Mouse (Mus musculus): ENCODE results near the gene Tgfb2. TPM values are rescaled to one million over a fixed set of nuclear protein-coding genes. Genes with fewer than 3 reads are reported as not detected.
A peak's percentile ranks its signal among the peaks of the same experiment; 100 is the strongest.

Tgfb2 gene
- 11.8 and 14.7 TPM in 2 replicates for polyA plus RNA-seq (2014; fragmentation: Nextera tagmentation; extraction: Ambion mirVana)

DNA sequence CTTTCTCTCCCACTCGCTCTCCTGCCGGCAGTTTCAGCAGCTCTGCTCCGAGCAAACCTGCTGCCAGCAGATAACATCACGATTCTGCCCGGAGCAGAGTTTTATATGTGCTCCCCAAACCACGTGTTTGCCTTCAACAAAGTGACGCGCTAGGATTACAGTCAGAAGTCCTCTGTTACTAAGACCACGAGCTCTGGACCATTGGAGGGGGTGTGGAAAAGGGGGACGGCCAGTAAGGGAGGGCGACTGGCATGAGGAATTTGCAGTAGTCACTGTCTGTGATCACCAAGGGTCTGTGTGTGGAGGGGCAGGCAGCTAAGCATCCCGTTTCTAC lies at the start of gene Tgfb2:
Gene Tgfb2 (minus strand): TSS at position 75 of the 334 bp plus-strand sequence.
- H3K4me3 ChIP-seq (replicated peaks; ENCODE audit: low read depth, low read length) = peak within 1 kb of the TSS; percentile 61
- peak within 1 kb of the TSS; percentile 94 for H3K4me2 ChIP-seq (ENCODE audit: low read length)
- peak; percentile 36 for ATAC-seq (ENCODE audit: low FRiP score, low TSS enrichment)
- H3K9me3 ChIP-seq (ENCODE audit: control insufficient read depth, low read length) = no peaks in the 10 kb centered on the region
- DNase-seq = peak; percentile 66
- H3K9ac ChIP-seq (replicated peaks; ENCODE audit: low read length) = peak within 1 kb of the TSS; percentile 78
- H3K36me3 ChIP-seq (ENCODE audit: control insufficient read depth, insufficient read depth, low read length) = no peaks in the 10 kb centered on the region
- 1% methylated on average over 12 of the region's 12 CpGs for WGBS
- peaks cover 15% of the 10 kb centered on the region for H3K4me1 ChIP-seq (ENCODE audit: control insufficient read depth, insufficient read depth, low read length)
- H3K27ac ChIP-seq (replicated peaks; ENCODE audit: low read depth, low read length) = peak within 1 kb of the TSS; percentile 60
- peaks cover 21% of the 10 kb centered on the region; the same call in 1 of the 2 replicates for H3K27me3 ChIP-seq (ENCODE audit: control insufficient read depth, insufficient read depth, low read length)

DNA sequence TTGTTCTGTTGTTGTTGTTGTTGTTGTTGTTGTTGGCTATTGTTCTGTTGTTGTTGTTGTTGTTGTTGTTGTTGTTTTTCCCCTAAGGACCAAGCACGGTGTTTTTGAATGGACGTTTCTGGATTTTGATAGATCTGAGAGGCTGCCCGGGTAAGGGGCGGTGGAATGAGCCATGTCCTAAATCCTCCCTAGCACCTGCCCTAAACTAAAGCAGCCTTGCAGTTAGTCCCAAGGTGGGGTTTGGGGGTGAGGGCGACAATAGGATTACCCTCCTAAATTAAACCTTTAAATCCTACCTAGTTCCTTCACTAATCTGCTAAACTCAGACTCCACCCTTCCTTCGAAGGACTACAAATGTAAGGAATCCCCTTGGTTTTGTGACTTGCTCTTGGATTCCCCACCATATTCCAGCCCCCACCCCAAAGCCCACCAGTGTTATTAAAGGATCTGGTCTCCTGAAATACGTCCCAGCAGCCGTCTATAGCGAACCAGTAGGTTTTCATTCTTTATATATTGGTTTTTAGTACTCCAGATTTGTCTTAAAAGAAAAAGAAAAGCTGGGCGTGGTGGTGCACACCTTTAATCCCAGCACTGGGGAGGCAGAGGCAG lies 44.0 kb upstream of the Tgfb2 start:
- peak; percentile 75; the same call in 1 of the 2 replicates for ATAC-seq (ENCODE audit: low FRiP score, low TSS enrichment)
- no peaks in the 10 kb centered on the region for H3K27me3 ChIP-seq (ENCODE audit: control insufficient read depth, insufficient read depth, low read length)
- no peaks in the 10 kb centered on the region for H3K36me3 ChIP-seq (ENCODE audit: control insufficient read depth, insufficient read depth, low read length)
- H3K27ac ChIP-seq (replicated peaks; ENCODE audit: low read depth, low read length) = peak overlapping the region; percentile 75
- peak overlapping the region; percentile 54 for H3K4me3 ChIP-seq (replicated peaks; ENCODE audit: low read depth, low read length)
- WGBS = 36% methylated on average over 10 of the region's 10 CpGs
- H3K4me2 ChIP-seq (ENCODE audit: low read length) = peak overlapping the region; percentile 91
- H3K4me1 ChIP-seq (ENCODE audit: control insufficient read depth, insufficient read depth, low read length) = peaks cover 16% of the 10 kb centered on the region
- DNase-seq = no peak
- H3K9ac ChIP-seq (replicated peaks; ENCODE audit: low read length) = peak overlapping the region; percentile 66
- H3K9me3 ChIP-seq (ENCODE audit: control insufficient read depth, low read length) = no peaks in the 10 kb centered on the region

DNA sequence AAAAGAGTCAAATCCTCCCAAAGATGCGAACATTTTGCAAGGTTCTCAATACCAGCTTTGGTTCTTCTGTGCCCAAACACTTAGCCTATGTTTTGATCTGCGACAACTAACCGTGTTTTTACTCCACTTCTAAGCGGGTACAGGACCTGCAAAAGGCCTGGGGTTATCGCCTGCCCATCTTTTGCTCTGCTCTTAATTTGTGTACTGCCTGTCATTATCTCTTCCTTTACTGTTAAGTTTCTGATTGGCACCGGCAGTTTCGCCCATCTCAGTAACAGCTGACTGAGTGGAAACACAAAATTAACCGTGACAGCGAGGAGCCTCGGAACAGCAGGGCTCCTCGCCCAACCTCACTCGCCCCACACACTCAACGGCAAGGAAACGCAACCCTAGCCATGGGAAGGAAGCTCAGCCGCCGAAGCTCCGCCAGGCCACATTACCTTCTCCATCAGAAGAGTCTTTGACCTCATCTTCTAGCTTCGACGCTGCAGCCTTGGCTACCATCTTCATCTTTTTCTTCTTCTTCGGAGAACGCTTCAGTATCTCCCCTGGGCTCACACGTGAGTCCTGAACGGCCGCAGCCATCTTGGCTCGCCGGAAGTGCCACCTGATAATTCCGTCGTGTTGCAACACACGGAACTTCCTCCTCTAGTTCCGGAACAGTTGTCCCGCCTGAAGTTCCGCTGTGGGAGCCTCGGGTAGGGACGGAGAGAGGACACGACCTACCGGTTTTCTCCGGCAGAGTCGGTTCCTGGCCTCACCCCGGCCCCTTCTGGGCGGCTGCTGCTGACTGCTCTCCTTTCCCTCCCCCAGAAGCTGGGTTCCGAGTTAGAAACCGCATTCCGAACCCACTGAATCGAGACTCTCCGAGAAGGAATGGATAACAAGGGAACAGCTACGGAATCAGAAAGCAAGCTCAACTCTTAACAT lies 43.2 kb upstream of the Tgfb2 start, which contains the start of gene Rrp15:
Gene Rrp15 (minus strand): TSS at position 635 of the 930 bp plus-strand sequence.
- DNase-seq (peak; percentile 94), ATAC-seq (ENCODE audit: low FRiP score, low TSS enrichment) (peak; percentile 92)
- no peaks in the 10 kb centered on the region for H3K27me3 ChIP-seq (ENCODE audit: control insufficient read depth, insufficient read depth, low read length)
- no peaks in the 10 kb centered on the region for H3K36me3 ChIP-seq (ENCODE audit: control insufficient read depth, insufficient read depth, low read length)
- peak within 1 kb of the TSS; percentile 66 for H3K9ac ChIP-seq (replicated peaks; ENCODE audit: low read length)
- WGBS = under 1% methylated on average over 46 of the region's 46 CpGs
- peaks cover 16% of the 10 kb centered on the region for H3K4me1 ChIP-seq (ENCODE audit: control insufficient read depth, insufficient read depth, low read length)
- peak within 1 kb of the TSS; percentile 75 for H3K27ac ChIP-seq (replicated peaks; ENCODE audit: low read depth, low read length)
- peak within 1 kb of the TSS; percentile 54 for H3K4me3 ChIP-seq (replicated peaks; ENCODE audit: low read depth, low read length)
- peak within 1 kb of the TSS; percentile 91 for H3K4me2 ChIP-seq (ENCODE audit: low read length)
- no peaks in the 10 kb centered on the region for H3K9me3 ChIP-seq (ENCODE audit: control insufficient read depth, low read length)

DNA sequence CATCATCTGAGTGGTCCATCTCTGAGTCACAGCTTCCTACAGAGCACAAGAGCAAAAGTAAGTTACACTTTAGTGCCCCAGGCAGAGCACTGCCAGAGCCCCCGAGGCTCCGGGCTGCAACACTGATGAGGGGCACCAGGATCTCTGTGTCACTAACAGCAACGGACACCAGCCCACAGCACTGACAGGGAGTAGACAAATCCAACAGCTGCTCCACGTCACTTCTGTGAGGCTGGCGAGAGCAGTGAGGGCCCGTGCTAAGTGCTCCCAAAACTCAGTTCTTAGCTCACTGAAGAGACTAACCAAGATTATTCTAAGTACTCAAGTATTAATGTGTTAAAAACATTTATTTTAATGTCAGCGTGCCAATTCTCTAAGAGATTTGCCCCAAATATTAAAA lies 34.0 kb upstream of the Tgfb2 start:
- Histone ChIP-seq H3K4me1 (ENCODE audit: control insufficient read depth, insufficient read depth, low read length) (no peaks in the 10 kb centered on the region), H3K9me3 (ENCODE audit: control insufficient read depth, low read length) (no peaks in the 10 kb centered on the region), H3K36me3 (ENCODE audit: control insufficient read depth, insufficient read depth, low read length) (peaks cover 39% of the 10 kb centered on the region), H3K4me2 (ENCODE audit: low read length) (no peak overlapping the region), H3K9ac (replicated peaks; ENCODE audit: low read length) (no peak overlapping the region), H3K27me3 (ENCODE audit: control insufficient read depth, insufficient read depth, low read length) (no peaks in the 10 kb centered on the region), H3K27ac (replicated peaks; ENCODE audit: low read depth, low read length) (no peak overlapping the region), H3K4me3 (replicated peaks; ENCODE audit: low read depth, low read length) (no peak overlapping the region)
- 90% methylated on average over 7 of the region's 7 CpGs for WGBS
- no peak for DNase-seq
- no peak for ATAC-seq (ENCODE audit: low FRiP score, low TSS enrichment)

DNA sequence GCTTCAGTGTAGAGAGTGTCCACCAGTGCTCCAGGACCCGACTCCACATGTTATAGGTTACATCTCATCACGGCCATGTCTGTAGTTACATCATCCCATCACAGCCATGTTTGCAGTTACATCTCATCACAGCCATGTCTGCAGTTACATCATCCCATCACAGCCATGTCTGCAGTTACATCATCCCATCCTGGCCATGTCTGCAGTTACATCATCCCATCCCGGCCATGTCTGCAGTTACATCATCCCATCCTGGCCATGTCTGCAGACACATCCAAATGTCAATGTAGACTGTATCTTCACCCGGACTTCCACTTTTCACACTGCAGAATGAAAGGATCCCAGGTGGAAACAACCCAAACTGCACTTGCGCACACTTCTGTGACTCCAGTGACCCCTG lies 29.7 kb upstream of the Tgfb2 start:
- no peak overlapping the region for H3K4me2 ChIP-seq (ENCODE audit: low read length)
- H3K27ac ChIP-seq (replicated peaks; ENCODE audit: low read depth, low read length) = no peak overlapping the region
- DNase-seq (no peak), ATAC-seq (ENCODE audit: low FRiP score, low TSS enrichment) (no peak)
- H3K27me3 ChIP-seq (ENCODE audit: control insufficient read depth, insufficient read depth, low read length) = no peaks in the 10 kb centered on the region
- no peaks in the 10 kb centered on the region for H3K4me1 ChIP-seq (ENCODE audit: control insufficient read depth, insufficient read depth, low read length)
- H3K36me3 ChIP-seq (ENCODE audit: control insufficient read depth, insufficient read depth, low read length) = peaks cover 41% of the 10 kb centered on the region
- no peak overlapping the region for H3K4me3 ChIP-seq (replicated peaks; ENCODE audit: low read depth, low read length)
- WGBS = 96% methylated on average over 5 of the region's 5 CpGs
- H3K9ac ChIP-seq (replicated peaks; ENCODE audit: low read length) = no peak overlapping the region
- no peaks in the 10 kb centered on the region for H3K9me3 ChIP-seq (ENCODE audit: control insufficient read depth, low read length)

DNA sequence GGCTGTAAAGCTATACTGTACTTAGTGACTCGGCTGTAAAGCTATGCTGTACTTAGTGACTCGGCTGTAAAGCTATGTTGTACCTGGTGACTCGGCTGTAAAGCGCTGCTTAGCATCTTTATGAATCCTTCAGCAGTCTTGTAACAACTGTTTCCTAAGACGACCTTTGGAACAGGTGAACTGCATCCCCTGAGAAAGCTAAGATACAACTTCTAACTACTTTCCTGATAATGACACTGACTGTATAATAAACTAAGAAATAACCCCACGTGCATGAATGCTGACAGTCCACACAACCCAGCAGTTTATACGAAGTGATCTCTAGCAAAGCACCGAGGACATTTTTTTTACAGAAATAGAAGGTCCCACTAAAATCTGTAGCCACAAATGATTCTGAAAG lies 27.3 kb upstream of the Tgfb2 start:
- DNase-seq (no peak), ATAC-seq (ENCODE audit: low FRiP score, low TSS enrichment) (no peak)
- Histone ChIP-seq H3K36me3 (ENCODE audit: control insufficient read depth, insufficient read depth, low read length) (peaks cover 32% of the 10 kb centered on the region), H3K4me1 (ENCODE audit: control insufficient read depth, insufficient read depth, low read length) (no peaks in the 10 kb centered on the region), H3K9me3 (ENCODE audit: control insufficient read depth, low read length) (no peaks in the 10 kb centered on the region), H3K27me3 (ENCODE audit: control insufficient read depth, insufficient read depth, low read length) (no peaks in the 10 kb centered on the region), H3K4me3 (replicated peaks; ENCODE audit: low read depth, low read length) (no peak overlapping the region), H3K27ac (replicated peaks; ENCODE audit: low read depth, low read length) (no peak overlapping the region), H3K4me2 (ENCODE audit: low read length) (no peak overlapping the region), H3K9ac (replicated peaks; ENCODE audit: low read length) (no peak overlapping the region)
- WGBS = 97% methylated on average over 8 of the region's 8 CpGs

DNA sequence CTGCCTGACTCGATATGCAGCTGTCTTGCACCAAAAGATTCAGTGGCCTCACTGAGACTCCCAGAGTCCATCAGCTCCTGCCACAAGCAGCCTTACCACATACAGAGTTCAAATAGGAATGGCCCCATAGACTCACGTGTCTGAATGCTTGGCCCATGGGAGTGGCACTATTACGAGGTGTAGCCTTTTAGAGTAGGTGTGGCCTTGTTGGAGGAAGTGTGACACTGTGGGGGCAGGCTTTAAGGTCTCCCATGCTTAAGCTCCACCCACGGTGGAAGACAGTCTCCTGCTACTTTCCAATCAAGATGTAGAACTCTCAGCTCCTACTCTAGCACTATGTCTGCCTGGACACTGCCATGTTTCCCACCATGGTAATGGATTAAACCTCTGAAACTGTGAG lies 23.0 kb upstream of the Tgfb2 start:
- H3K4me2 ChIP-seq (ENCODE audit: low read length) = no peak overlapping the region
- H3K27ac ChIP-seq (replicated peaks; ENCODE audit: low read depth, low read length) = no peak overlapping the region
- no peaks in the 10 kb centered on the region for H3K9me3 ChIP-seq (ENCODE audit: control insufficient read depth, low read length)
- H3K9ac ChIP-seq (replicated peaks; ENCODE audit: low read length) = no peak overlapping the region
- H3K27me3 ChIP-seq (ENCODE audit: control insufficient read depth, insufficient read depth, low read length) = no peaks in the 10 kb centered on the region
- whole genome bisulfite sequencing = 81% methylated on average over 4 of the region's 4 CpGs
- no peak overlapping the region for H3K4me3 ChIP-seq (replicated peaks; ENCODE audit: low read depth, low read length)
- ATAC-seq (ENCODE audit: low FRiP score, low TSS enrichment) = no peak
- H3K4me1 ChIP-seq (ENCODE audit: control insufficient read depth, insufficient read depth, low read length) = no peaks in the 10 kb centered on the region
- no peak for DNase-seq
- no peaks in the 10 kb centered on the region for H3K36me3 ChIP-seq (ENCODE audit: control insufficient read depth, insufficient read depth, low read length)

DNA sequence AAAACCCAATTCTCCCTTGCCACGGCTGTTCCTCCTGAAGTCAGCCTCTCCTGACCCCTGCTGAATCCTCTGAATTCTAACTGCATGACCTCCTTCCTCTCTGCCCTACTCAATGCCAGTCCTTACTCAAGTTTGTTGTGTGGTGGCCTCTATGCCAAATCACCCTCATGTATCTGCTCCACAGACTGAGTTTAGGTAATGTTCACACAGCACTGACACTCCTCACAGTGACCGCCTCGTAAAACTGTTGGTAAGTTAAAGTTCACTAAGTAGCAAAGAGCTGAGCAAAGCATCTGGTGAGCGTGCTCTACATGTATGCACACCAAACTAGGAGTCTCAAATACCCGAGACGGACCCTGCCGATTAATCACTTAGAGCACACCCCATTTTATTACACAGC lies 20.3 kb upstream of the Tgfb2 start:
- H3K9ac ChIP-seq (replicated peaks; ENCODE audit: low read length) = no peak overlapping the region
- H3K36me3 ChIP-seq (ENCODE audit: control insufficient read depth, insufficient read depth, low read length) = no peaks in the 10 kb centered on the region
- ATAC-seq (ENCODE audit: low FRiP score, low TSS enrichment) (no peak), DNase-seq (no peak)
- H3K27me3 ChIP-seq (ENCODE audit: control insufficient read depth, insufficient read depth, low read length) = no peaks in the 10 kb centered on the region
- 83% methylated on average over 7 of the region's 7 CpGs for WGBS
- H3K4me1 ChIP-seq (ENCODE audit: control insufficient read depth, insufficient read depth, low read length) = no peaks in the 10 kb centered on the region
- H3K4me3 ChIP-seq (replicated peaks; ENCODE audit: low read depth, low read length) = no peak overlapping the region
- no peak overlapping the region for H3K27ac ChIP-seq (replicated peaks; ENCODE audit: low read depth, low read length)
- no peaks in the 10 kb centered on the region for H3K9me3 ChIP-seq (ENCODE audit: control insufficient read depth, low read length)
- H3K4me2 ChIP-seq (ENCODE audit: low read length) = no peak overlapping the region

Data from midbrain, embryonic 14.5 days (tissue).